Mouse (Mus musculus) lung, postnatal 36 days (tissue): ENCODE data around the gene Arhgef3.

Experiments used
- DNase-seq: peaks from one replicate; pipeline ENCODE4 v3.0.0; 2022; ENCODE audit warnings: mixed read lengths

The Arhgef3 gene

GRCm38 (mm10) chr14:27436116-27436515 is 321.4 kb downstream of the Arhgef3 start:
- no peak for DNase-seq

DNA sequence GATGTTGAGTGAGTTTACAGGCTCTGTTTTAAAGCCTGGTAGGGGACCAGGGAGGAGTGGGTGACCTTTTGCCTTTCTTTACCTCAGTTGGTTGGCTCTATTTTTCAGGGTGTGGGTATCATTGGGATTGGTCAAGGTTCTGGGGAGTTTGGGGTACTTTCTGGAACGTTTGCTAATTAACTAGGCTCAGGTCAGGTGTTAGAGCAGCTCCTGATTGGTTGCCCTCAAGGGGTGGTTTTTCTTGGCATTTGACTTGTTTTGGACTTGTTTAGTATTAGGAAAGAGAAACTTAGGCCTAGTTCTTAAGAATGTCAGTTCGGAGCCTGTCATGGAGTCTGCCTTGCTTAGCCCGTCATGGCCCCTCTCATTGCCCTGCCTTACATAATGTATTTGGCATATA is 322.1 kb downstream of the Arhgef3 start:
- no peak for DNase-seq

DNA sequence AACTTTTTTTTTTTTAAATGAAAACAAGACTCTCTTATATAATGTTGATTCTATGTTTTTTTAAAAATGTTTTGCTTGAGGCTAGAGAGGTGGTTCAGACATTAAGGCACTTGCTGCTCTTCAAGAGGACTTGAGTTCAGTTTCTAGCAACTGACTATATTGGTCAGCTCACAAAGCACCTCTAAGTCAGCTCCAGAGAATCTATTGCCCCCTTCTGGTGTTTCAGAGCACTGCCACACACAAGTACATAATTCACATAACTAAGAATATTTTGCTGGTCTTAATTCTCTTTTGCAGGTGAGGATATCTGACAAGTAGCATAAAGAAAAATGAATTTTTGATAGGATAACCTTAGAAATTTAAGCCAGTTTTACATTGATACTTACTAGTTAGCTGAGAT is 326.2 kb downstream of the Arhgef3 start:
- peak; percentile 53 for DNase-seq

DNA sequence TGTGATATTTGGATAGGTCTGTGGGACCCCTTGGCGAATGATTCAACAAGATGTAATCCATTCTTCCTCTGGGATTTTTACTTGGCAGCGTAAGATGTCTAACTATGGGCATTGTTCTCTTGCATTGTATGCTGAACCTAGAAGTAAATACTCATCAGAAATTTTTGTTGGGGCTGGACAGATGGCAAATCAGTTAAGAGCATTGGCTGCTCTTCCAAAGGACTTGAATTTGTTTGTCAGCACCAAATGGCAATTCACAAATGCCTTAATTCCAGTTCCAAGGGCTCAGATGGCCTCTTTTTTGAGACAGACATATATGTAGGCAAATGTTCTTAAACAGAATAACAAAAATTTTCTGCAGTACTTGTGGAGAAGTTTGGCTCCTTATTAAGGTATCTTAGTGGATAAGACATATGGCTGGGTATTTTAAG is 330.2 kb downstream of the Arhgef3 start:
- no peak for DNase-seq

DNA sequence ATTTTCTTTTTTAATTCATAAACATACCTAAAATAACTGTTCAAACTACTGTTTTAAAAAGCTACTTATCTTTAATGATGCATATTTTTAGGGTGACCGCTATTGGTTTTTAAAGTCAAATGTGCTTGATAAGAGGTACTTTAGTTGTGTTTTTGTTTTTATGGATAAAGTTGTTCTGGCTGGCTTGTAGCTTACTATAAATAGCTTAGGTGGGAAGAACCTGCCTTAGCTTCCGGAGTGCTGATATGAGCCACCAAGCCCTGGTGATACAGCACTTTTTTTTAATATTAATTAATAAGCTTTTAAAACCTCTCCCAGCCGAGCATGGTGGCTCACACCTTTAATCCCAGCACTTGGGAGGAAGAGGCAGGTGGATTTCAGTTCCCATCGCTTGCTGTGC is 332.3 kb downstream of the Arhgef3 start:
- DNase-seq = no peak
